Mouse (Mus musculus) neural tube, embryonic 11.5 days (tissue): ENCODE data around the gene Zfp583. TPM values are rescaled to one million over a fixed set of nuclear protein-coding genes. Genes with fewer than 3 reads are reported as not detected.
A peak's percentile ranks its signal among the peaks of the same experiment; 100 is the strongest.

ENCODE experiments used
- ATAC-seq: fragments of 200-750 bp; cut with Nextera tagmentation; 2 replicates; pipeline ENCODE4 v1.8.0; 2017; ENCODE audit warnings: moderate number of reproducible peaks, mild to moderate bottlenecking, moderate TSS enrichment, moderate library complexity; ENCODE audit not compliant: insufficient read depth, low FRiP score, low TSS enrichment
- DNase-seq: peaks from one replicate; pipeline ENCODE4 v3.0.0-alpha.2; 2015; ENCODE audit warnings: low spot score
- H3K27ac ChIP-seq: fragments of 300-500 bp; sonication (generic); 2 replicates; pipeline ENCODE4 v1.5.1; 2014; ENCODE audit warnings: low read depth, mild to moderate bottlenecking, low read length
- H3K27me3 ChIP-seq: fragments of 300-500 bp; sonication (generic); 2 replicates; pipeline ENCODE4 v1.6.1; 2014; ENCODE audit warnings: mild to moderate bottlenecking, low read length, mixed read lengths; ENCODE audit not compliant: control insufficient read depth, insufficient read depth
- H3K36me3 ChIP-seq: fragments of 300-500 bp; sonication (generic); 2 replicates; pipeline ENCODE4 v1.6.1; 2014; ENCODE audit warnings: mild to moderate bottlenecking, low read length, moderate library complexity, mixed read lengths; ENCODE audit not compliant: control insufficient read depth, insufficient read depth
- H3K4me1 ChIP-seq: fragments of 300-500 bp; sonication (generic); 2 replicates; pipeline ENCODE4 v1.6.1; 2014; ENCODE audit warnings: low read length, mixed read lengths; ENCODE audit not compliant: control insufficient read depth, insufficient read depth
- H3K4me2 ChIP-seq: fragments of 300-500 bp; sonication (generic); 2 replicates; pipeline ENCODE4 v1.6.1; 2014; ENCODE audit warnings: low read depth, mild to moderate bottlenecking, moderate library complexity
- H3K4me3 ChIP-seq: fragments of 300-500 bp; sonication (generic); 2 replicates; pipeline ENCODE4 v1.5.1; 2014; ENCODE audit warnings: low read depth, low read length
- H3K9ac ChIP-seq: fragments of 300-500 bp; sonication (generic); 2 replicates; pipeline ENCODE4 v1.6.1; 2014; ENCODE audit warnings: mild to moderate bottlenecking, low read length
- H3K9me3 ChIP-seq: fragments of 300-500 bp; sonication (generic); 2 replicates; pipeline ENCODE4 v1.6.1; 2016; ENCODE audit warnings: low read length; ENCODE audit not compliant: control insufficient read depth
- WGBS: fragments of 180-500 bp; shearing (Covaris S2); extraction: QIAGEN DNeasy Blood & Tissue Kit; methylation state at CpG from one replicate; pipeline ENCODE4 v1.1.7; 2014; 5-methylcytosine and 5-hydroxymethylcytosine counted together
- polyA plus RNA-seq: library from polyadenylated mRNA; unstranded; fragments of >200 nt; fragmentation: Nextera tagmentation; extraction: Ambion mirVana; gene quantifications from 2 replicates; pipeline ENCODE4 v1.2.1, GENCODE M21; 2014

Gene Zfp583
- polyA plus RNA-seq, 1 experiment from 2014 or later = 8.2 TPM

DNA sequence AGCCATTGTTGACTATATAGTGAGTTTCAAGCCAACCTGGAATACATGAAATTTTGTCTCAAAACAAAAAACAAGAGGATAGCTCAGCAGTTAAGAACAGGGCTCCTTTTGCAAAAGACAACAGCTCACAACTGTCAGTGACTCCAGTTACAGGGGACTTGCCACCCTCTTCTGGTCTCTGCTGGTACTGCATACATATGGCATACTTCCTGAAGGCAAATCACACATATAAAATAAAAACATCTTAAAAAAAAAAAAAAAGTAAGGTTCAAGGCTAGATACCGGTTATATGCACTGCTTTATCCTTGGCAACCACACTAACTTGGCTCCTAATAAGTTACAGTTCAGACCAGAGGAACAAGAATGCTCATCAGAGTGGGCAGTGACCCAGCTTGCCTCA is 48.3 kb downstream of the Zfp583 start:
- peak overlapping the region; percentile 51 for H3K4me2 ChIP-seq
- H3K27me3 ChIP-seq = no peaks in the 10 kb centered on the region
- no peaks in the 10 kb centered on the region for H3K9me3 ChIP-seq
- no peak overlapping the region for H3K9ac ChIP-seq
- H3K36me3 ChIP-seq = no peaks in the 10 kb centered on the region
- H3K4me3 ChIP-seq = peak overlapping the region; percentile 39
- ATAC-seq = no peak
- H3K4me1 ChIP-seq = peaks cover 4% of the 10 kb centered on the region; the same call in 1 of the 2 replicates
- peak; percentile 66 for DNase-seq
- 3% methylated on average over 1 of the region's 1 CpGs for WGBS
- no peak overlapping the region for H3K27ac ChIP-seq

DNA sequence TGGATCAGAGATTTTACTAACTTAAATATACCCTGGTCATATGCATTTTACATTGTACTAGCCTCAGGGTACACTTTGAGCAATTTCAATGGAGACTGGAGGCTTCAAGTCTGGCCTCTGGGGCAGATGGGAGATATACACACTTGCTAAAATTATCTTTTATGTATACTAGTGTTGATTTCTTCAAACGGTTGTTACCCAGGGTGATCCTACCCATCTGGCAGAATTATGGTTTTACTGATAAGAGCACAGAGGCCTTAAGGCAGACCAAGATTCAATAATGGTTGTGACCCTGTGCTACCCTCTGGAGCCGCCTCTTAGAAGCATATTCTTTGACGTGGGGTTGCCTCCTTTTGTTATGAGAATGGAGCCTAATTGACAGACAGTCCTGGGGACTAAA is 53.2 kb downstream of the Zfp583 start:
- Histone ChIP-seq H3K4me1 (no peaks in the 10 kb centered on the region), H3K36me3 (no peaks in the 10 kb centered on the region), H3K9ac (no peak overlapping the region), H3K9me3 (no peaks in the 10 kb centered on the region), H3K27me3 (no peaks in the 10 kb centered on the region), H3K4me2 (no peak overlapping the region), H3K4me3 (no peak overlapping the region), H3K27ac (no peak overlapping the region)
- DNase-seq = no peak
- no peak for ATAC-seq
- WGBS = 45% methylated on average over 3 of the region's 3 CpGs

DNA sequence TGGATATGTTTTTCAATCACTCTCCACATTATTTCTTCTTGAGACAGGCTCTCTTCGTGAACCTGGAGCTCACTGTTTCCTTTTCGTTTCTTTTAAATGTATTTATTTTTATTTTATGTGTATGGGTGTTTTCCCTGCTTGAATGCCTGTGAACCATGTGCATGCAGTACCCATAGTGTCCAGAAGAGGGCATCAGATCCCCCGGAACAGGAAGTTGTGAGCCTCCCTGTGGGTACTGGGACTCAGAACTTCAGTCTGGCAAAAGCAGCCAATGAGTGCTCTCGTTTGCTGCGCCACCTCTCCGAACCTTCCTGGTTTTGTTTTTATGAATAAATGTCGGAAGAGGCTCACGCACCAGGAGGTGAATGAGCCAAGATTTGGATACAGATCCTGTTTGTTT is 65.4 kb downstream of the Zfp583 start:
- H3K36me3 ChIP-seq = no peaks in the 10 kb centered on the region
- H3K4me3 ChIP-seq = no peak overlapping the region
- H3K4me2 ChIP-seq = no peak overlapping the region
- H3K4me1 ChIP-seq = no peaks in the 10 kb centered on the region
- H3K9ac ChIP-seq = no peak overlapping the region
- ATAC-seq (no peak), DNase-seq (peak; percentile 19)
- H3K27me3 ChIP-seq = no peaks in the 10 kb centered on the region
- 74% methylated on average over 8 of the region's 8 CpGs for WGBS
- H3K27ac ChIP-seq = no peak overlapping the region
- H3K9me3 ChIP-seq = no peaks in the 10 kb centered on the region

Other genes with a start within 250 kb of the Zfp583 start
- 12.5 and 12.9 TPM in 2 replicates for gene Zfp787, start 175.3 kb downstream of the Zfp583 start, polyA plus RNA-seq
- 71.2 and 71.5 TPM in 2 replicates for gene Zfp444, start 159.1 kb downstream of the Zfp583 start, polyA plus RNA-seq
- gene Galp, start 134.2 kb downstream of the Zfp583 start, polyA plus RNA-seq = not detected in 2 replicates
- not detected in 2 replicates for gene Zscan5b, start 109.0 kb downstream of the Zfp583 start, polyA plus RNA-seq
- not detected in 2 replicates for gene Epp13, start 78.6 kb downstream of the Zfp583 start, polyA plus RNA-seq
- 11.0 and 14.0 TPM in 2 replicates for gene Zfp667, start 44.7 kb downstream of the Zfp583 start, polyA plus RNA-seq
- 2.7 and 3.3 TPM in 2 replicates for gene Gm3854, start 12.5 kb upstream of the Zfp583 start, polyA plus RNA-seq
- gene Zfp78, start 32.0 kb upstream of the Zfp583 start, polyA plus RNA-seq = 3.0 and 3.3 TPM in 2 replicates
- gene Zfp28, start 52.0 kb upstream of the Zfp583 start, polyA plus RNA-seq = 14.4 and 14.9 TPM in 2 replicates
- 0.07 and 0.33 TPM in 2 replicates for gene Smim17, start 67.4 kb upstream of the Zfp583 start, polyA plus RNA-seq
- not detected in 2 replicates for gene Gm20715, start 79.0 kb upstream of the Zfp583 start, polyA plus RNA-seq
- gene Olfr1344, start 107.4 kb upstream of the Zfp583 start, polyA plus RNA-seq = not detected in 2 replicates
- not detected in 2 replicates for gene Olfr1336, start 124.9 kb upstream of the Zfp583 start, polyA plus RNA-seq
- not detected in 2 replicates for gene Olfr1346, start 135.8 kb upstream of the Zfp583 start, polyA plus RNA-seq
- gene Olfr5, start 155.7 kb upstream of the Zfp583 start, polyA plus RNA-seq = not detected in 2 replicates
- not detected in 2 replicates for gene Olfr1347, start 168.5 kb upstream of the Zfp583 start, polyA plus RNA-seq
- gene Olfr1348, start 177.5 kb upstream of the Zfp583 start, polyA plus RNA-seq = not detected in 2 replicates
- 0.19 TPM in 1 of 2 replicates, not detected in the other for gene Olfr1349, start 191.7 kb upstream of the Zfp583 start, polyA plus RNA-seq
- not detected in 2 replicates for gene Olfr1350, start 233.6 kb upstream of the Zfp583 start, polyA plus RNA-seq